Mouse (Mus musculus): ENCODE data around the gene Rims1. TPM values are rescaled to one million over a fixed set of nuclear protein-coding genes. Genes with fewer than 3 reads are reported as not detected.

Gene Rims1
- total RNA-seq, 2 experiments from 2014 or later, result 1.0 to 1.4 TPM

DNA sequence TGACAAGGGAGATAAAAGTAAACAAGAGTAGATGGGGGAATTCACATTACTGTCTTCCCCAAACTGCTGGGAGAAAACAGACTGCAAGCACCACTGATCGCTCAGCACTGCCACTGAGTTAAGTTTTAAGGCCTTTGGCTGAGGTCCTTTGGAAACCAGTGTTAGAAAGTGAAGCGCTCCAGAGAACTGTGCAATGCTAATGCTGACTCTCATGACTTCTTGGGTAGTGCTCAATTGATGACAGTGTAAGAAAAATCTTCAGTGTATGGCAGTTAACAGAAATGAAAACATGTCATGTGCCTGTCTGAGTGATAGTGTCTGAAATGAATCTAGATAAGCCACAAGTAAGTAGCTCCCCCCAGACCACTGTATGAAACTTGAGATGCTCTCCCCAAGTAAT, 111.3 kb downstream of the Rims1 start:
- DNase-seq, result no peak

DNA sequence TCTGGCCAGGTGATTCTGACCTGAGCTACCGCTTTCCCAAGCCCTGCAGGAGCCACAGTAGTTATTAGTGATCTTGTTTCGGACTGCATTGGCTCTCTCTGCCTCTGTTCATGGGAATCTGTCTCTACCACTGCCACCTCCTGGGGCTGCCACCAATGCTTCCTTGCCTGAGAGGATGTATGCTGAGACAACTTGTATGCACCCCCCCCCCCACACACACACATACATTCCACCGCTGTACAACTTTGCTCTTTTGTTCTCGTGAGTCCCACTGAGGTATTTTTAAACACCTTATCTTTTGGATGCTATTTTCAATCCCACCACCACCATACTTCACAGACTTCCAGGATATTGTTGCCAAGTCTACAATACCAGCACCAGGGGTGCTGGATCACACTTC, 122.3 kb downstream of the Rims1 start:
- no peak for DNase-seq

DNA sequence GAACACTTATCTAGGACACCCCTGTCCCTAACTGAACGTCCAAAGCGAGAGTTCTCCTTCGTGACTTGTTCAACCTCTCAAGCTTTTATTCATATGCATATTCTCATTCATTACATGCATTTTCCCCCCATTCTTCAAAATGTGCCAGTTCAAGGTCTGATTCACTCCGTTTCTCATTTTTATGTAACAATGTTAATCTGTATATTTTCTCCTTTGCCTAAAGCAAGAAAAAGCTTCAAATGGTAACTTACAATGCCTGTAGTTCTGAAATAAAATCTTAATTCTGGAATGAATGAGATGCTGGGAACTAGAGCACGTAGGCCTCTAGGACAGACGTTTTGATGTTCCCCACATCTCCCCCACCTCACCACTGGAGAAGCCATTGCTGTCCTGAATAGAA, 141.6 kb downstream of the Rims1 start:
- no peak for DNase-seq

DNA sequence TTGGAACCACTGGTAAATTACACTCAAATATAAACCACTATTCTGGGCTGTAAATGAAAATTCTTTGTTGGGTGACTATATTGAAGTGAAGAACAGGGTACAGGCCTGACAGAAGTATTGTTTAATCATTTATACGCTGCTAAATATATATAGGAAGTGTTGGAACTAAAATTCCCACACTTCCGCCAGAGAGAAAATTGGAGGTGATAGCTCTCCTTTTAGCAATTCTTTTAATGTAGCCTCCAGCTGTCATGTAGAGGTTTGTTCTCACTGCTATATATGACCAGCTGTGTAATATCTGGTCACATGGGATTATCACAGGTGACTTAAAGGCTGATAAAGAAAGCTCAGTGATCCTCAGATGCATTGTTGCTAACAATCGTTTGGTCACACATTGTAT, 144.0 kb downstream of the Rims1 start:
- no peak for DNase-seq

DNA sequence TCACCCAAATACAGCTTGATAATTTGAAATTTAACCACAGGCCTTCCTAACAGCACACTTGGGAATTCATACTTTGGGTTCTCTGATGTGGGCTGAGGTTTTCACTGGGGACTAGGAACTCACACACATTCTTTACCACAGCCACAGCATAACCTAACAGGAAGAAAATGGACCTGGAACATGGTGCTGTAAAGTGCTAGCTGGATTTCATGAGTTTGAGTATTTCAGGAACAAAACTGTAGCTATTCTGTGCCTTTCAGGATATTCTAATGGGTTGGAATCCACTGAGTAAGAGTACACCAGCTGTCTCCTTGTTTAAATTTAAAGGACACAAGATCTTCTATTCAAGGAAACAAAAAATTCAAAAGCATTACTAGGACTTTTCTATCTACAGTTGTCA, 149.8 kb downstream of the Rims1 start:
- no peak for DNase-seq

DNA sequence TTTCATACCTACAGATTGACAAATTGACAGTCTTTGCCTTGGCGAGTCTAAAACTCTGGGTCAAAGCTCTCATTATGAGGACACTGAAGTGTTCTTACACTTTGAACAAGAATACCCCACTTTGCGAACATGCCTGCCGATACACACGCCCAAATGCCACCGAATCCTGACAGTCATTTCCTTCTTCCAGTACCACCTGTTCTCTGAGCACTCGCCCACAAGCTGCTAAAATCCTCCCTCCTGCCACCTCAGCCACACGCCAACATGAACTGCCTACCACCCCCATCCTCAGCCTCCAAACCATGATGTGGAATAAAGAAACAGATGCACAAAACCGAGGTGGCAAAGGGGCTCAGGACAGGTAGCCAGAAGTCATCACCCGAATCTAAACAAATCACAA, 150.9 kb downstream of the Rims1 start:
- no peak for DNase-seq

DNA sequence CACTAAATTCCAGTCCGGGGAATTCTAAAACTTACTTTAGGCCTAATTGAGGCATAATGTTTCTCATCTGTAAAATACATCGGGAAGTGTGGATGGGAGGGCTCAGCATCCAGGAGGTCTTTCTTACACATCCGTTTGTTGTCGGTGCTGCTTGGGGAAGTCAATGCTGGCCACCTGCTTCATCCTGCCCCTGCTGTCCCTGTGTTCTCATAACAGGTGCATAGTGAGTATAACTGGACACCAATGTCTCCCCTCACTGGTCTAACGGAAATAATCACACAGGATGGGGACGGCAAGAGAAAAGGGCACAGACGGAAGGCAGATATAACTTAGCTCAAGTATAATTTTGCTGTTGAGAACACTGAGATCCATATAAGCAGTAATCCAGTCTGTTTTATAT, 155.2 kb downstream of the Rims1 start:
- no peak for DNase-seq

DNA sequence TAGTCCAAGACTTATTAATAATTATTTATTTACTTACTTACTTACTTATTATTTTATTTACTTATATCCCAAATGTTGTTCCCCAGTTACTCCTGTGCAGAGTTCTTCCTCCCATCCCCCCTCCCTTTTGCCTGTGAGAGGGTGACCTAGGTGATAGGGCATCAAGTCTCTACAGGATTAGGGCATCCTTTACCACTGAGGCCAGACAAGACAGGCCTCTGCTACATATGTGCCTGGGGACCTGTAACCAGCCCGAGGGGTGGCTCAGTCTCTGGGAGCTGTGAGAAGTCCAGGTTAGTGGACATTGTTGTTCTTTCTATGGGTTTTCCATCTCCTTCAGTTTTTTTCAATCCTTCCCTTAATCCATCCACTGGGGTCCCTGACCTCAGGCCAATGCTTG, 156.4 kb downstream of the Rims1 start:
- DNase-seq, result no peak

DNA sequence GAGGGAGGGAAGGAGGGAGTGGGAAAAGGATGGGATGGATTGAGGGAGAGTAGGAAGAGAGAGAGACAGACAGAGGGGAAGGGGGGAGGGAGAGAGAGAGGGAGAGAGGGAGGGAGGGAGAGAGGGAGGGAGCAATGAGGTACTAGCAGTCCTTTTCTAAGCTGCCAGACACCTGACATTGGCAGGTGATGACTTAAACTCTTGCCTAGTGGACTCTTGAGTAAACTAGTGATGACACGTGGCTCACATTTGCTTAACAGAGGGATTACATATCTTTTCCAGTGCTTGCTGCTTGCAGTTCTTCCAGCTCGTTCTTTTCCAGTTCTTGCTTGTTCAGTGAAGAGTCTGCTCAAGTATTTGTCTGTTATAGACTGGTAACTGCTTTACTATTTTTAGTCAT, 160.5 kb downstream of the Rims1 start:
- DNase-seq, result no peak

DNA sequence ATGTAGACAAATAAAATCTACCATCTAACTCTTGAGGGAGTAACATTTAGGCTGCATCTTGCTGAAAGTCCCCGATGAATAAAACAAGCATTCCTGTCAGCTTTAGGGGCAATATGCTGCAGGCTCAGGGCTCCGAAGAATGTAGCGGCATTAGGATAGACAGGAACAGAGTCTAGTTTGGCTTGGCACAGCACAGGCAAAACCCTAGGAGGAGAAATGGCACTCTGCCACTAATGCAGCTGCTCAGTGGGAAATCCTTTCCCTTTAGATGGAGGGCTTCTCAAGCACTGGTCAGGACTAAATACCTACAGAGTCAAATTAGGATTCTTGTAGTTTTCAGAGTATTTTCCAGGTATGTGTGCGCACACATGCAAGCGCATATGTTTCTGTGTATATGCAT, 165.2 kb downstream of the Rims1 start:
- no peak for DNase-seq

DNA sequence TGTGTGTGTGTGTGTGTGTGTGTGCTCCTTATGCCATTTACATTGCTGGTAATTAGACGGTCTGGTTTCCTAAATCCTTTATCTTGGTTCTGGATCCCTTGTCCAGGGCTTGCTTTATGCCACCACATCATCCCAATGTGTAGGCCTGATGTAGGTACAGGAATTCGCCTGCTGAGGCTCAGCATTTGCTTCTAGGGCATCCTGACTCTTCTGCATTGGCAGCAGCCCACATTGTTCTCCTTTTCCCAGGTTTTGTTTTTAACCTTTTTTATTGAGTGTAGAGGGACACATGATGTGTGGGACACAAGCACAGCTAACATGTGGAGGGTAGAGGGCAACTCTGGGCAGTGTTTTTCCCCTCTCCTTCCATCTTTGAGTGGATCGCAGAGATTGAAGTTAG, 166.1 kb downstream of the Rims1 start:
- DNase-seq, result no peak

DNA sequence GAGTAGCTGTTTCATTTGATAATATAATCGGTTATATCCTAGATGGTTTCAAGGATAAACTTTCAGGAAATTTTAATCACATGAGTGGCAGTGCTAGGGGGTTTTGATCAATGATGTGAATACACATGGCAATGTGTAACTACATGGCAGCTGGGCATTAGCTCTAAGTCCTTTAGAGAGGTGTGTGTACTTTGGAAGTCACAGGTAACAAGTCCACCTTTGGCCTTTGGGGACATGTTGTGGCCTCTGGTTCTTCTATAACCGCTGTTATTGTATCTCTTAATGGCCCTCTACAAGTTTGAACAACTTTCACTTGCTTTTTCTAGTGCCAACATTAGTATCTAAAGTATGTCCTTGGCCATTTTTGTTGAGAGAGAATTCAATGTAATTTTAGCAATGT, 171.9 kb downstream of the Rims1 start:
- no peak for DNase-seq

DNA sequence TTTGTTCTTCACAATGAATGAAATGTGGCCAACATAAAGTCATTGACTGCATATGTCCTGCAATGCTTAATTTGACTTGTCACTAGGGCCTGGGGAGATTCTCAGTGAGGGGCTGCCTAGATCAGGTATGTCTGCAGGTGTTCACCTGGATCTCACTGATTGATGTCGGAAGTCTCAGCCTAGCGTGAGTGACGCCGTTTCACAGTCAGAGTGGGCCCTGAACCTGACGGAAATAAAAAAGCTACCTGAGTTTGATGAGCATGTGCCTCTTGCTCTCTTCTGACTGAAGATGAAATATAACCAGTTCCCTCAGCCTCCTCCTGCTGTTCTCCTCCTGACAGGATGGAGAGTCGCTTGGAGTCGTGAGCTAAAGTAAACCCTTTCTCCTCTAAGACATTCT, 173.2 kb downstream of the Rims1 start:
- DNase-seq, result no peak

DNA sequence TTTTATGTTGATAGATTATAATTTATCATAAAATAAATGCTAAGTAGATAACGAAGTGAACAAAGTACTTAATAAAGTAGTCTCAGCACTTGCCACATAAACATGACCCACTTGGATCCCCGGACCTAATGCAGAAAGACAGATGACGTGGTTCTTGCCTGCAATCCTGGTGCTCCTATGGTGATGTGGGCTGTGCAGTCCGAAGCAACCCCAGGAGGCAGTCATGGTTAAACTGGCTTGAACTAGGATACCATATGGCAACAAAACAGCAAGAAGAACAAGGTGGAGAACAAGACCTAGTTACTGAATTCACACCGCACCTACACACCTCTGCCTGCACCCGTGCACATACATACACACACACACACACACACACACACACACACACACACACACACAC, 173.8 kb downstream of the Rims1 start:
- DNase-seq, result no peak

DNA sequence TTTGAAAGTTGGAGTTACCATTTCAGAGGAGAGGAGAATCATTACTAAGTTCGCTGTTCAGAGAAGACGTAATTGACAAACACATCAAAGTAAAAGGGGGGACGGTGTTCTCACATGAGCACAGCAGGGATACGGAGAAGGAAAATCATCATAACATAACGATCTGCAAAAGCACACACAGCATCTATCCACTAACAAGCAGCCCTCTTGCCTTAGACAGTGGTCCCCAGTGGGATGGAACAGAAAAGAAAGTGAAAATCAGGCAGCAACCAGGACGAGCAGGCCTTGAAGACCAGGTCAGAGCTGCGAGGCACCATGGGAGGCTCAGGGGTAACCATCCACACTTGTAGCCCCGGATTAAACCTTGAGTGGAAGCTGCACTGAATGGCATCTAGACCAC, 176.8 kb downstream of the Rims1 start:
- DNase-seq, result no peak

DNA sequence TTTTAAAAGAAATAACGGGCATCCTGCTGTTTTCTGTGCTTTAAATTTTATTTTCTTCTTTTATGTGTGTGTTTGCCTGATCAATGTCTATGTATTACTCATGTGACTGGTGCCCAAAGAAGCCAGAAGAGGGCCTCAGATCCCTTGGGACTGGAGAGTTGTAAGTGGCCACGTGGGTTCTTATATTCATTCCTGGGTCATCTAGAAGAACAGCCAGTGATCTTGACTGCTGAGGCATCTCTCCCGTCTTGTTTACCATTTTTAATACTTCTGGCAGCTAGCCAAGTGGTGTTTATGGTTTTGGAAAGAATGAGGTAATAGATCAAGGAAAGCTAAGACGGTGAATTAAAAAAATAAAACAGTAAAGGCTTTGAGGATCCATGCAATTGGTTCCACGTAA, 178.8 kb downstream of the Rims1 start:
- DNase-seq, result no peak

DNA sequence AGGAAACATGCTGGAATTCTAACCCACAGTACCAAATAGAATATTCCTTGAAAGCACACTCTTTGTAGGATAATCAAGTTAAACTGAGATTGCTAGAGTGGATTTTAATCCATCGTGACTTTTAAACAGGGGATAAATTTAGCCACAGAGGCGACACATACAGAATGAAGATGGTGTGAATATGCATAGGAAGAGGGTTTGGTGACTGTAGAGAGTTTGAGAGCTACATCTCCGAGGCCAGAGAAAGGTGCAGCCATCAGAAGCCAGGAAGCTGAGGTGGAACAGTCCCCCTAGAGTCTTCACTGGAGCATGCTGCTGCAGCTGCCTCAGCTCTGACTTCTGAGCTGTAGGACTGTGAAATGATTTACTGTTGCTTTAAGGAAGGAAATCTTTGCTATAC, 179.5 kb downstream of the Rims1 start:
- DNase-seq, result no peak

DNA sequence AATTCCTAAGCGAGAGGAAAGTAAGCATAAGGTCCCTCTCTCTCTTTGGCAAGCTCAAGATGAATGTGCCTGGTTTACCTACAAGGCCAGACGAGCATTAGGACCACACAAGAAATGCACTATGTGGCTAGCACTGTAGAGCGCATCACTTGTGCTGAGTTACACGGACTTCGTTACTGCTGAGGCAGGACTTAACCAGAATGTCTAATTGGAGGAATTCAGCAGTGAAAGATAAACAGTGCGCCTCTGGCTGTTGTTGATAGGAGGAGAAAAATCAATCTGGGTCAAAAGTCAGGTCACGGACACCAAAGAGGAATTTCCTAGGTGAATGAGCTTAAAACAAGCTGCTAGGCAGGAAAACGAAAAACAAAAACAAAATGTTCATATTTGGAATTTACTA, 185.0 kb downstream of the Rims1 start:
- DNase-seq, result no peak

DNA sequence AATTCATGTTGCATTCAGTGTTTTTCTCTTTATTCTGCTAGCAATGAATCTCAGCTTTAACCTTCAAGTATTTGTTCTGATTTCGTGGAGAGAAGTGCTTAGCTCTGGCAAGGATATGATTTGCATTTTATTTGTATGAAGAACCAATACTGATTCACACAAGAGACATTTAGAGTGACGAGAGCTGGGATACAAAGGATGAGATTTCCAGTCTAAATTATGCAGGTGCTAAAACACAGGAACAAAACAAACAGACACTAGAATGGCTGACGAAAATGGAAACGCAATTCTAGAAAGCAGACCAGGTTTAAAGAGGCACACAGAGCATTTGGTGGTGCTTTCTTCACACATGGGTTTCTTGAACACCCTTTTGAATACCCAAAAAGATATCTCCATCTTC, 190.2 kb downstream of the Rims1 start:
- DNase-seq, result no peak

DNA sequence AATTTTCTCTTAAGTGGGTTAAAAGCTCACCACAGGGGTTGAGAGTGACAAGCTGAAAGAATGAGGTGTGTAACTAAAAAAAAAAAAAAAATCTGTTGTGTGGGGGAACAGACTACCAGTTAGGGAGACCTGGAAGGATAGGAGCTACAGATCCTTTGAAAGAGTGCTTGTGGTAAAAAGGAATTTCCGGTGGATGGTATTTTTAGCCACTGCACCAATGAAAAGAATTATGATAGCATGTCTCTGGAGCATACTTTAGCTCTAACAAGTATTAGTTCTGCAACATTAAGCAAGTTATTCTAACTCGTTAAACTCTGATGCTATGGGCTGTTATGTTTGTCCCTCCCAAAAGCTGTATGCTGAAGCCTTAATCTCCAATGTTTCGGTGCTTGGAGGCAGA, 192.2 kb downstream of the Rims1 start:
- no peak for DNase-seq

DNA sequence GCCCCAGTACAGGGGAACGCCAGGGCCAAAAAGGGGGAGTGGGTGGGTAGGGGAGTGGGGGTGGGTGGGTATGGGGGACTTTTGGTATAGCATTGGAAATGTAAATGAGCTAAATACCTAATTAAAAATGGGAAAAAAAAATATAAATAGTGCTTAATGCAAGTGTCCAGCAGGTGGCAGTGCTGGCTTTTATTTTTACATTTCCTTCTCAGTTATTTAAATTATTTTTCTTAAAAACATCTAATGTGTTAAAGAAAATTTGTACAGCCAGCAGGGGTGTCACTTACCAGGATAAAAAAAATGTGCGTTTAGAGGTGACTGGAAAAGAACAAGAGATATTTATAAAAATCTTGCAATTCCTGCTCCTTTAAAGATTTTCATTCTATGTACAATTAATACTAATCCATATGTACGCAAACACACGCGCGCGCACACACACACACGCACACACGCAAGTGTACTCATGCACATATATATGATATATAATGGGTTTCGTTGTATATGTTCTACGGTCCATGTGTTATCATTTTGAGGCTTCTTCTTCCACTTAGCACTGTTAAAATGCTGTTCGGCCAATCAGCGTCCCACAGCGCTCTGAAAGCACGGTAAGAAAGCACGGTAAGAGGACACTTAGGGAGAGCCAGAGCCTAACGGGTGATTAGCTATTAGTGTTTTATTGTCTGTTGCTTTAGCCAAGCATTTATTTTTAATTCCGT, 201.3 kb downstream of the Rims1 start:
- DNase-seq, result peak; percentile 9

DNA sequence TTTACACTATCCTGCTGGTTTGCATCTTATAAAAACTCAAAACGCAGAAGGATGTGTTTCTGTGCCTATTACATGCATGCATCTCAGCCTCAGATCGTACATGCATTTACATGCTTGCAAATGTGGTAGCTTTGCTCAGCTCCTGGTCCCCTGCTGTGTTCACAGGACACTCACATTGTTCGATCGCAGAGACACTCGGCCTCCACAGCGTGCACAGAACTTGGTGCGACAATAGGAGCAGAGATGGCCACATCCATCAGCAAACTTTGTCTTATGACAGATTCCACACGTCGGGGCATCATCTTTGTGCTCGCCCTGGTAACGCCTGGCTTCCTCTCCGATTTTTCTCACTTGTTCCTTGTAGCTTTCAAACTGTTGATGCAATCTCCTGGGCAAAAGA, 209.6 kb downstream of the Rims1 start:
- no peak for DNase-seq

DNA sequence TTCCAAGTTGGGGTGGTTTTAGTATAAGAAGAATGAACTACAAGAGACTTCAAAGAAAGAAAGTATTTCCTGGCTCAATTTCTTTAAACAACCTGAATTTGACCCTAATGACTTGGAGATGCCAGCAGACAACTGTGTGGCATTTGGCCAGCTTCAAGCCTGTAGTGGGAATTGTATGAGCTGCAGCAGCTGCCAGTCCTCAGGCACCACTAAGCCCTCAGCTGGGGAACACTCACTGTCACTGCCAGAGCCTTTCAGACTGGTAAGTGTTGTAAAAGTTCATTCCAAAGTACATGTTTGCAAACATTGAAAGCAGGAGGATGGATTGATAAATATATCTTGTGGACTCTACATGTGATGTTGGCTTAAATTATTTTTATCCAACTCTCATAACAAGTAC, 211.0 kb downstream of the Rims1 start:
- DNase-seq, result peak; percentile 10

DNA sequence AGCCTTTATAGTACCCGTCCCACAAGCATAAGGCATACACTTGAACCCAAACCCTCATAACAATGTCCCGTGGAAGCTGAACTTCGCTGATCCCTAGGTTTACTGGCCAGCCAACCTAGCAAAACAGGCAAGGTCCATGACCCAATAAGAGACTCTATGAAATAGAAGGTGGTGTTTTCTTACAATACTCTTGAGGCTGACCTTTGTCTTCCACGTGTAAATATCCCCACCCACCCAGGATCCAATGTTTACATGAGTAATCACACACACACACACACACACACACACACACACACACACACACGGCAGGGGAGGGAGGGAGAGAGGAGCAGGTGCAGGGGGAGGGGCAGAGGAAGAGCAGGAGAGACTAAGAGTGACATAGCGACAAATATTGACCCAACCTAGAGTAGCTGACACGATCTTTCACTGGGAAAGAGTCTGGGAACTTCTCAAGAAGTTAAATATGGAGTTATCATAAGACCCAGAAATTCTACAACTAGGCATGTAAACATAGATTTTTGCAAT, 217.9 kb downstream of the Rims1 start:
- no peak for DNase-seq

DNA sequence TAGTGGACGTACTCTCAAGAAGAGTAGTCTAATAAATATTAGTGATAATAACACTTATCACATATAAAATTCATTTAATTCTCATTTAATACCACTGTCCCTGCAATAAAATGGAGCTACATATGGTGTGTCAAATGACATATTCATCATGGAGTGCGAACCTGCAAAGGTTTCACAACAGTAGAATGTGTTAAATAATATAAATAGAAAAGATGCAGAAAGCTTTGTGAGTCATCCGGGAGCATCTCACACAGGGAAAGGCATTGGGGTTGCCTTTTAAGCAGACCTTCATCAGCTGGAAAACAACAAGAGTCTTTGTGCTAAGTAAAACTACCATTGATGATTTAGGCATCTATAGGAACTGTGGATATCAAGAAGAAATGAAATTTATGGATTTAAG, 220.2 kb downstream of the Rims1 start:
- DNase-seq, result no peak
